Mouse (Mus musculus) monocyte, adult 5-6 weeks (primary cell): ENCODE data around the gene Epp13. TPM values are rescaled to one million over a fixed set of nuclear protein-coding genes. Genes with fewer than 3 reads are reported as not detected.
"Not testable (repeated sequence)": the region's sequence is repeated elsewhere in the genome, so short reads cannot be mapped to it uniquely, and the experiment has no call there.

Experiments
- ATAC-seq: fragments of 153-309, 156-312 bp; replicated peaks from 2 replicates; pipeline ENCODE4 v1.8.0; 2017; ENCODE audit warnings: mild to moderate bottlenecking; ENCODE audit not compliant: low TSS enrichment, insufficient number of reproducible peaks, severe bottlenecking, poor library complexity, low FRiP score
- total RNA-seq: library from RNA; stranded (forward); fragments of 200-1000, 200-491, 200-594 nt; gene quantifications from 3 replicates; pipeline ENCODE4 v1.2.3, GENCODE M21; 2017

Epp13 gene
- not detected in 3 replicates for total RNA-seq

- ATAC-seq, result no peak
These were observed at the start of gene Epp13 for GRCm38 (mm10) chr7:6252410-6252809. Epp13 (plus strand) TSS chr7:6252710.

- ATAC-seq, result no peak
These were observed 48.3 kb upstream of the Epp13 start for GRCm38 (mm10) chr7:6204200-6204599.

GRCm38 (mm10) chr7:6213144-6213543 is 39.4 kb upstream of the Epp13 start:
- 0 out of 2 replicates have a peak, but pooled peaks have one; percentile 59 for ATAC-seq

- not testable (repeated sequence) for ATAC-seq
These were observed 37.8 kb upstream of the Epp13 start for GRCm38 (mm10) chr7:6214691-6215090.

GRCm38 (mm10) chr7:6220147-6220546 is 32.4 kb upstream of the Epp13 start:
- ATAC-seq, result no peak

- ATAC-seq, result no peak
These were observed 30.5 kb upstream of the Epp13 start, which contains the start of gene Zscan5b for GRCm38 (mm10) chr7:6221978-6222377. Zscan5b (plus strand) TSS chr7:6222278.

- ATAC-seq, result not testable (repeated sequence)
These were observed 24.0 kb upstream of the Epp13 start for GRCm38 (mm10) chr7:6228491-6228890.

GRCm38 (mm10) chr7:6239787-6240186 is 12.7 kb upstream of the Epp13 start:
- no peak for ATAC-seq

GRCm38 (mm10) chr7:6240841-6241425 is 11.6 kb upstream of the Epp13 start:
- ATAC-seq, result not testable (repeated sequence)

- ATAC-seq, result no peak
These were observed 7.9 kb upstream of the Epp13 start for GRCm38 (mm10) chr7:6244361-6245292.

GRCm38 (mm10) chr7:6254451-6254850 is 1.9 kb downstream of the Epp13 start:
- ATAC-seq, result no peak

- no peak for ATAC-seq
These were observed 4.9 kb downstream of the Epp13 start for GRCm38 (mm10) chr7:6257386-6257785.

GRCm38 (mm10) chr7:6258232-6259220 is 6.0 kb downstream of the Epp13 start:
- ATAC-seq, result no peak

- ATAC-seq, result not testable (repeated sequence)
These were observed 7.5 kb downstream of the Epp13 start for GRCm38 (mm10) chr7:6260004-6260403.

GRCm38 (mm10) chr7:6262120-6262519 is 9.6 kb downstream of the Epp13 start:
- no peak for ATAC-seq

GRCm38 (mm10) chr7:6262984-6263383 is 10.5 kb downstream of the Epp13 start:
- ATAC-seq, result no peak

- ATAC-seq, result no peak
These were observed 13.2 kb downstream of the Epp13 start for GRCm38 (mm10) chr7:6265695-6266094.

- no peak for ATAC-seq
These were observed 25.4 kb downstream of the Epp13 start for GRCm38 (mm10) chr7:6277906-6278305.

- ATAC-seq, result no peak
These were observed 30.2 kb downstream of the Epp13 start for GRCm38 (mm10) chr7:6282749-6283148.
